Mouse (Mus musculus): ENCODE results near the gene H2-Q6. TPM values are rescaled to one million over a fixed set of nuclear protein-coding genes. Genes with fewer than 3 reads are reported as not detected.

H2-Q6 gene
- total RNA-seq, 1 experiment from 2014 or later = 200 TPM

DNA sequence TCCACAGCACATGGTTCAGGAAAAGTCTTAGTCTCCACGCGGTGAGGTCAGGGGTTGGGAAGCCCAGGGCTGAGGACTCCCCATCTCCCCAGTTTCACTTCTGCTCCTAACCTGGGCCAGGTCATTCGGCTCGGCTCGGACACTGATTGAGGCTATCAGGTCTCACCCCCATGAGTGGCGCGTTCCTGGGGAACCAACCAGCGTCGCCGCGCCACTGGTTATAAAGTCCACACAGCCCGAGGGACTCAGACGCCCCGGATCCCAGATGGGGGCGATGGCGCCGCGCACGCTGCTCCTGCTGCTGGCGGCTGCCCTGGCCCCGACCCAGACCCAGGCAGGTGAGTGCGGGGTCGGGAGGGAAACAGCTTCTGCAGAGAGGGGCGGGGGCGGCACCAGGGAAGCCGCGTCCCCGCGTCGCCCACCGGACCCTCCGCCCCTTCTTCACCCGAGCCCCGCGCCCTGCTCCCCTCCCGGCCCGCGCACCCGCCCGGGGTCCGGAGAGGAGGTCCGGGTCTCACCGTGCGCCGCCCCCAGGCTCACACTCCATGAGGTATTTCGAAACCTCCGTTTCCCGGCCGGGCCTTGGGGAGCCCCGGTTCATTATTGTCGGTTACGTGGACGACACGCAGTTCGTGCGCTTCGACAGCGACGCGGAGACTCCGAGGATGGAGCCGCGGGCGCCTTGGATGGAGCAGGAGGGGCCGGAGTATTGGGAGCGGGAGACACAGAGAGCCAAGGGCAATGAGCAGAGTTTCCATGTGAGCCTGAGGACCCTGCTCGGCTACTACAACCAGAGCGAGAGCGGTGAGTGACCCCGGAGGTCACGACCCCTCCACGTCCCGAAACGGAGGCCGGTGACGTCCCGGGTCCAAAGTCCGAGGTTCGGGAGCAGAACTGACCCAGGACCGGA lies 45.4 kb downstream of the H2-Q6 start, which contains the start of gene H2-Q10:
Gene H2-Q10 (plus strand): TSS at position 248 of the 910 bp plus-strand sequence.
- no peak for ATAC-seq (replicated peaks in 1 of 2; ENCODE audit: insufficient read depth in 1 of 2, low FRiP score in 2 of 2, low TSS enrichment in 1 of 2, low read depth in 1 of 2, poor library complexity in 2 of 2, severe bottlenecking in 2 of 2)

Other genes starting within 250 kb of the H2-Q6 start
- 1.8 TPM in 1 of 2 replicates, not detected in the other for gene Aif1, start 248.8 kb upstream of the H2-Q6 start, total RNA-seq (2017)
- gene Lst1, start 236.4 kb upstream of the H2-Q6 start, total RNA-seq (2017) = 85.1 and 145 TPM in 2 replicates
- 31.4 and 64.0 TPM in 2 replicates for gene Ltb, start 230.4 kb upstream of the H2-Q6 start, total RNA-seq (2017)
- gene Tnf, start 222.8 kb upstream of the H2-Q6 start, total RNA-seq (2017) = 22.3 and 44.4 TPM in 2 replicates
- not detected in 2 replicates for gene Lta, start 219.5 kb upstream of the H2-Q6 start, total RNA-seq (2017)
- gene Gm16181, start 204.0 kb upstream of the H2-Q6 start, total RNA-seq (2017) = 3.1 TPM in 1 of 2 replicates, not detected in the other
- gene Atp6v1g2, start 191.2 kb upstream of the H2-Q6 start, total RNA-seq (2017) = 3.8 and 5.2 TPM in 2 replicates
- gene Nfkbil1, start 189.1 kb upstream of the H2-Q6 start, total RNA-seq (2017) = 4.3 and 15.9 TPM in 2 replicates
- gene Ddx39b, start 183.1 kb upstream of the H2-Q6 start, total RNA-seq (2017) = 207 and 226 TPM in 2 replicates
- gene H2-D1, start 162.1 kb upstream of the H2-Q6 start, total RNA-seq (2017) = 627 and 791 TPM in 2 replicates
- gene H2-Q1, start 104.4 kb upstream of the H2-Q6 start, total RNA-seq (2017) = 0.25 TPM in 1 of 2 replicates, not detected in the other
- gene H2-Q2, start 82.6 kb upstream of the H2-Q6 start, total RNA-seq (2017) = not detected in 2 replicates
- 110 and 133 TPM in 2 replicates for gene H2-Q4, start 45.2 kb upstream of the H2-Q6 start, total RNA-seq (2017)
- gene H2-Q7, start 14.3 kb downstream of the H2-Q6 start, total RNA-seq (2017) = 156 and 169 TPM in 2 replicates
- gene H2-Q10, start 45.2 kb downstream of the H2-Q6 start, total RNA-seq (2017) = 0.25 and 2.8 TPM in 2 replicates
- 0.31 and 0.45 TPM in 2 replicates for gene Pou5f1, start 81.2 kb downstream of the H2-Q6 start, total RNA-seq (2017)
- gene Tcf19, start 92.0 kb downstream of the H2-Q6 start, total RNA-seq (2017) = 8.0 and 13.1 TPM in 2 replicates
- 9.4 and 14.5 TPM in 2 replicates for gene Cchcr1, start 92.2 kb downstream of the H2-Q6 start, total RNA-seq (2017)
- not detected in 2 replicates for gene Psors1c2, start 108.4 kb downstream of the H2-Q6 start, total RNA-seq (2017)
- not detected in 2 replicates for gene Cdsn, start 127.3 kb downstream of the H2-Q6 start, total RNA-seq (2017)
- not detected in 2 replicates for gene 2300002M23Rik, start 142.6 kb downstream of the H2-Q6 start, total RNA-seq (2017)
- not detected in 2 replicates for gene Sfta2, start 176.7 kb downstream of the H2-Q6 start, total RNA-seq (2017)
- gene Gm9573, start 201.8 kb downstream of the H2-Q6 start, total RNA-seq (2017) = not detected in 2 replicates
- not detected in 2 replicates for gene Mucl3, start 218.8 kb downstream of the H2-Q6 start, total RNA-seq (2017)
- gene Vars2, start 242.7 kb downstream of the H2-Q6 start, total RNA-seq (2017) = 11.3 and 12.6 TPM in 2 replicates
- 14.1 and 17.3 TPM in 2 replicates for gene Gtf2h4, start 248.9 kb downstream of the H2-Q6 start, total RNA-seq (2017)

Measured in hematopoietic stem cell, adult 5-6 weeks (primary cell).